Mouse (Mus musculus) liver, postnatal 0 days (tissue): Measurements from ENCODE around the gene Upf3a. TPM values are rescaled to one million over a fixed set of nuclear protein-coding genes. Genes with fewer than 3 reads are reported as not detected.

Experiments
- ATAC-seq: fragments of 200-750 bp; cut with Nextera tagmentation; 2 replicates; pipeline ENCODE4 v1.8.0; 2017; ENCODE audit warnings: mild to moderate bottlenecking, moderate library complexity
- DNase-seq: peaks from one replicate; pipeline ENCODE4 v3.0.0-alpha.2; 2016
- H3K27ac ChIP-seq: fragments of 300-500 bp; sonication (generic); 2 replicates; pipeline ENCODE4 v1.5.1; 2014; ENCODE audit warnings: antibody characterized with exemption, moderate library complexity, mild to moderate bottlenecking, low read depth
- H3K27me3 ChIP-seq: fragments of 300-500 bp; sonication (generic); 2 replicates; pipeline ENCODE4 v1.6.1; 2014; ENCODE audit warnings: low read length, control low read depth, mixed read lengths; ENCODE audit not compliant: insufficient read depth
- H3K36me3 ChIP-seq: fragments of 300-500 bp; sonication (generic); replicated peaks from 2 replicates; pipeline ENCODE4 v1.6.1; 2014; ENCODE audit warnings: mild to moderate bottlenecking, control low read depth, low read length, moderate library complexity, mixed read lengths; ENCODE audit not compliant: insufficient read depth
- H3K4me1 ChIP-seq: fragments of 300-500 bp; sonication (generic); 2 replicates; pipeline ENCODE4 v1.6.1; 2014; ENCODE audit warnings: antibody characterized with exemption, mild to moderate bottlenecking, control low read depth; ENCODE audit not compliant: insufficient read depth
- H3K4me2 ChIP-seq: fragments of 300-500 bp; sonication (generic); 2 replicates; pipeline ENCODE4 v1.6.1; 2014; ENCODE audit warnings: low read depth, mild to moderate bottlenecking, low read length, moderate library complexity, mixed read lengths
- H3K4me3 ChIP-seq: fragments of 300-500 bp; sonication (generic); 2 replicates; pipeline ENCODE4 v1.5.1; 2014; ENCODE audit warnings: low read depth, low read length
- H3K9ac ChIP-seq: fragments of 300-500 bp; sonication (generic); replicated peaks from 2 replicates; pipeline ENCODE4 v1.6.1; 2014; ENCODE audit warnings: mild to moderate bottlenecking, moderate library complexity
- H3K9me3 ChIP-seq: fragments of 300-500 bp; sonication (generic); 2 replicates; pipeline ENCODE4 v1.6.1; 2016; ENCODE audit warnings: mild to moderate bottlenecking, control low read depth, low read length, mixed read lengths
- CTCF ChIP-seq: sonication (generic); IDR thresholded peaks from 2 replicates; pipeline ENCODE4 v1.5.1; 2016; ENCODE audit warnings: antibody characterized with exemption, low read depth
- EP300 ChIP-seq: IDR thresholded peaks from 2 replicates; pipeline ENCODE4 v1.6.1; 2016; ENCODE audit warnings: antibody characterized with exemption, low read depth, mild to moderate bottlenecking
- WGBS: fragments of 180-500 bp; shearing (Covaris S2); extraction: QIAGEN DNeasy Blood & Tissue Kit; methylation state at CpG from one replicate; pipeline ENCODE4 v1.1.7; 2014; ENCODE audit not compliant: insufficient replicate concordance; 5-methylcytosine and 5-hydroxymethylcytosine counted together
- polyA plus RNA-seq: library from polyadenylated mRNA; unstranded; fragments of >200 nt; fragmentation: Nextera tagmentation; extraction: Ambion mirVana; gene quantifications from 2 replicates; pipeline ENCODE4 v1.2.1, GENCODE M21; 2015

Gene Upf3a
- polyA plus RNA-seq, 1 experiment from 2014 or later, result 15.1 TPM

DNA sequence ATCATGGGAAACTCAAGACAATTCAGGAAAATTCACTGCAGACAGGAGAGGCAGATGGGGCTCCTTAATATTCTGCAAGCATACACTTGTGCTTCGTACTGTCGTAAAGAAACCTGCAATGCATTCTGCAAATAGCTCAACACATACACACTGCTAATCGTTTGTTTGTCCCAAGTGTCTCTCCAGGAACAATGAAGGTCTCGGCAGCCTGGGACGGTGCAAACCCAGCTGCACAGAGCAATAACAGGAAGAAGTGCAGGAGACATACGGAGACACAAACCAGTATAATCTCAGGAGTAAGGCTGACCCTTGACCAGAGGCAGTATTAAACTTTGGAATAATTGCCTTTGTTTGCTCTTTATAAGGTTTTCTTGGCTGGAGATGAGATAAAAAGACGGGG is 28.9 kb upstream of the Upf3a start:
- no peaks in the 10 kb centered on the region for H3K9me3 ChIP-seq
- WGBS, result 74% methylated on average over 7 of the region's 7 CpGs
- no peak for TF ChIP-seq EP300
- no peak for TF ChIP-seq CTCF
- no peak overlapping the region for H3K9ac ChIP-seq
- H3K36me3 ChIP-seq, result peaks cover 7% of the 10 kb centered on the region
- H3K4me3 ChIP-seq, result no peak overlapping the region
- ATAC-seq (no peak), DNase-seq (no peak)
- no peaks in the 10 kb centered on the region for H3K27me3 ChIP-seq
- no peak overlapping the region for H3K4me2 ChIP-seq
- peaks cover 18% of the 10 kb centered on the region for H3K4me1 ChIP-seq
- no peak overlapping the region for H3K27ac ChIP-seq

DNA sequence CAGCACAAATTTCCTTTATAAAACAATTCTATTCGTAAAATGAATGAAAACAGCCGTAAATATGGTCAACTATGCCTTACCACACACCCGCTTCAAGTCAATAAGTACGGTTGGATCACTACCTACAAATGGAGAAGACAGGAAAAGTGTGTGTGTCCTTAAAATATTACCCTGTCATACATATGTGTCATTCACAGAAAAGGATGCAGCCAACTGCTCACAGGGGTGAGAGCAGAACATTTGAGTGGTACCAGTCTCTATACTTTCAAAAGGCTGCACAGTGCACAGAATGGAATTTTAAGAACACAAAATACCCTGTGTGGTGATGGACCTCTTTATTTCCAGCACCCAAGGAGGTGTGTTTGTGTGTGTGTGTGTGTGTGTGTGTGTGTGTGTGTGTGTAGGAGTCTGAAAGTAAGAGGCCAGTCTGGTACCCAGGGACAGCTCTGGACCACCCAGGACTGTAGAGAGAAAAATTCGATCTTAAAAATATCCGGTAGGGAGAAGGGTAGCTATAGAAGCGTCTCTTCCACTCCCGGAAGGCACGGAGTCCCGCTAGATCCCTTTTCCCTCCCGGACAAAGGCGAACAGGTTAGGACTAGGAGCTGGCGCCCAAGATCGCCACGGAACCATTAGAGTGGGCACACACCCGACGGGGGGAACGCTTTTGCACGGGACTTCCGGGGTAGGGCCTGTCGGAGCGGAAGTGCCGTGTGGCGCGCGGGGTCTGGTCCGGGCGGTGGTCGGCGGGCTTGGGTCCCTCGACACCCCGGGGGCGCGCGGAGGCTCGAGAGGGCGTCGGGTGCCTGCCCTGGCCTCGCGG is 28.2 kb upstream of the Upf3a start, which contains the start of gene Cdc16:
Cdc16 (plus strand) TSS at position 695 of the 823 bp plus-strand sequence.
- WGBS, result 11% methylated on average over 29 of the region's 40 CpGs
- TF ChIP-seq EP300 (no peak), CTCF (no peak)
- peaks cover 13% of the 10 kb centered on the region for H3K36me3 ChIP-seq
- H3K4me1 ChIP-seq, result peaks cover 18% of the 10 kb centered on the region
- H3K27ac ChIP-seq, result peak within 1 kb of the TSS; percentile 95
- H3K4me2 ChIP-seq, result peak within 1 kb of the TSS; percentile 85
- DNase-seq, result peak; percentile 92
- H3K27me3 ChIP-seq, result no peaks in the 10 kb centered on the region
- peak; percentile 96 for ATAC-seq
- H3K9ac ChIP-seq, result peak within 1 kb of the TSS; percentile 98
- H3K4me3 ChIP-seq, result peak within 1 kb of the TSS; percentile 100
- no peaks in the 10 kb centered on the region for H3K9me3 ChIP-seq

DNA sequence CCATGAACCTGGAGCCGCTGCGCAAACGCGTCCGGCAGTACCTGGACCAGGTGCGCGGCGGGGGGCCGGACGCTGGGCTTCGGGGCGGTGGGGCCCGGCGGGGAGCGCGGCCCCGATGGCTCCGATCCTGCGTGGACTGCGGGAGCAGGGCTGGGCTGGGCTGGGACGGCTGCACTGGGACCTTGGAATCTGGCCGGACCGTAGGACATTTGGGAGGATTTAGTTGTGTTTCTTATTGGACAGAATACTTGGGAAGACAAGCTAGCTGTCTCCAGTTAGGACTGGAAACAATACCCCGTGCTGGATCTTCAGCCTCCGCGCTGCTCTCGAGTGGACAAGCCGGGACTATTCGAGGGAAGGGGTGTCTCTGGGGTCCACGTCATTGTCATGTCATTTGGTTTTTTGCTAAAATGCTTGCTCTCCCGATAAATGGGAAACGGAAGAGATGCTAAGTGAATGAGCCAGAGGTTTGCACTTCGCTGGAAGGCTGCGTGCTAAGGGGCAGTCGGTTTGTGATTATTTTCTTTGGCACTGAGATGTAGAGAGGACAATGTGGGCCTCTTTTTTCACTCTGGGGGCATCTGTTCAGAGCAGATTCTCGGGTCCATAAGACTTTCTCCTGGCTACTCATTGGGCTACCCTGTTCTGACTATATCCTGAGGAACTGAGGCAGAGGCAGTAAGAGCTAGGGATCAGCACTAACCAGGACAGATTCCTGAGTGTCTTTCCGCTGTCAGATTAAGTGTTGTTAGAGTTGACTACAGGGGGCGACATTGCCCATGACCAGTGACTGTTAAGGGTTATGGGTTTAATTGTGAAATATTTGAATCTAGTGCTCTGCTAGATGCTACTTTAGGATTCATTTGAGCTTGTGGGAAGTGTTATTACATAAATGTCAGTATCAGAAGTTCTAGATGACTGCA is 27.3 kb upstream of the Upf3a start:
- H3K4me1 ChIP-seq, result peaks cover 18% of the 10 kb centered on the region
- 1% methylated on average over 35 of the region's 38 CpGs for WGBS
- ATAC-seq, result peak; percentile 72

DNA sequence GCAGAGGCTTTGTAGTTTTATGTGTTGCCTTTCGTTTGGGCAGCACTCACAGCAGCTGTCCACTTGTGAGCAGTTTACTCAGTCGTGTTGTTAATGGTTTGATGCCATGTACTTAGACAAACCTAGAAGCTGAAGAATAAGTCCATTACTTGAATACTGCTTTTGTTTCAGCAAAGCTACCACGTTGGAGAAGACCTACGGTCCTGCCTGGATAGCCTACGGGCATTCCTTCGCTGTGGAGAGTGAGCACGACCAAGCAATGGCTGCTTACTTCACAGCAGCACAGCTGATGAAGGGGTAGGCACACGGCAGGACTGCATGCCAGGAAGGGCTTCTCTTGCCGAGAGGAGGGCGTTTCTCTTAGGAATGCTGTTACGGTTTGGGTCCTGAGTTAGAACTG is 16.2 kb upstream of the Upf3a start:
- peaks cover 84% of the 10 kb centered on the region for H3K36me3 ChIP-seq
- no peak for ATAC-seq
- WGBS, result 84% methylated on average over 11 of the region's 11 CpGs

More for the DNA sequence above, 27.3 kb upstream of the Upf3a start:
- no peaks in the 10 kb centered on the region for H3K27me3 ChIP-seq
- DNase-seq, result peak; percentile 67
- peak overlapping the region; percentile 100 for H3K4me3 ChIP-seq
- H3K36me3 ChIP-seq, result peaks cover 22% of the 10 kb centered on the region
- H3K9me3 ChIP-seq, result no peaks in the 10 kb centered on the region
- H3K4me2 ChIP-seq, result peak overlapping the region; percentile 85
- no peak for TF ChIP-seq EP300
- TF ChIP-seq CTCF, result peak; percentile 85
- H3K9ac ChIP-seq, result peak overlapping the region; percentile 98
- peak overlapping the region; percentile 95 for H3K27ac ChIP-seq

DNA sequence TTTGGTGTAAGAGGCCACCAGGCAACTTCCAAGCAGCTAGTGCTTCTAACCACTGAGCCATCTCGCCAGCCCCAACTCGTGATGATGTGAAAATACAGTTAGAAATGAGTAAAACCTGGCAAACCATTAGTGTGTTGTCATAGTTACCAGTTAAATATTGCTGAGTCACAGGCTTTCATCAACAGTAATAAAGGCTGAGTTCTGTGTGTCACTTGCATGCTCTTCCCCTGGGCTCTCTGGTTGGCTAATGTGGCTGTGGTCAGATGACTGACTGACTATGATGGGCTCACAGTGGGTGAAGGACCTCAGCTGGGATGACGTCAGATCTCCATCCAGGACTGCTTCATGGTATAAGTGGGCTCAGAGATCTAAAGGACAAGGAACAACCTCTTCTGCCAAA is 4.9 kb upstream of the Upf3a start:
- TF ChIP-seq EP300 (no peak), CTCF (no peak)

More for the DNA sequence above, 16.2 kb upstream of the Upf3a start:
- Histone ChIP-seq H3K4me3 (no peak overlapping the region), H3K27me3 (no peaks in the 10 kb centered on the region), H3K9ac (no peak overlapping the region), H3K4me1 (no peaks in the 10 kb centered on the region), H3K4me2 (no peak overlapping the region), H3K9me3 (no peaks in the 10 kb centered on the region), H3K27ac (no peak overlapping the region)
- DNase-seq, result no peak
- TF ChIP-seq EP300, result no peak
- no peak for TF ChIP-seq CTCF

DNA sequence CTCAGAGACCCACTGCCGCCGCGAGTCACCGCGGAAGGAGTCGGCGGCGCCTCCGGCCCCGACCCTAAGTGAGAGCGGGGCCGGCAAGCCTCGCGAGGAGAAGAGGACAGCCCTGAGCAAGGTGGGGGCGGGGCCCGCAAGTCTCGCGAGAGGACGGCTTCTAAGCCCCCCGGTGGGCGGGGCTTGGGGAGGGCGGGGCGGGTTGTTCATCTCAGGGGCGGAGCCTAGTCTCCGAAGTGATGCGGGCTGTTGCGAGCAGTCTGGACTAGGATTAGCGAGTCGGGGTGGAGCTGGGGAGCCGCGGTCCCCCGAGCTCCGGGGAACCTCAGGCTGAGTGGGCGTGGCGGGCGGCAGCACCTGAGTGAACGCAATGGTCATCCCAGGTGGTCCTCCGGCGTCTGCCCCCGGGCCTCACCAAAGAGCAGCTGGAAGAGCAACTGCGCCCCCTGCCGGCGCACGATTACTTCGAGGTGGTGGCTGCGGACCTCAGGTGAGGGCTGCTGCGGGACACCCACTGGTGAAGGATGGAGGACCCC is 417 bp downstream of the Upf3a start:
- peak overlapping the region; percentile 85 for H3K9ac ChIP-seq
- 1% methylated on average over 45 of the region's 47 CpGs for WGBS
- peaks cover 30% of the 10 kb centered on the region for H3K36me3 ChIP-seq
- TF ChIP-seq CTCF (peak; percentile 95), EP300 (peak; percentile 71; the same call in 1 of the 2 replicates)
- H3K27me3 ChIP-seq, result no peaks in the 10 kb centered on the region
- peak overlapping the region; percentile 97 for H3K27ac ChIP-seq
- ATAC-seq (peak; percentile 95), DNase-seq (peak; percentile 99)
- H3K4me3 ChIP-seq, result peak overlapping the region; percentile 73
- H3K9me3 ChIP-seq, result no peaks in the 10 kb centered on the region
- H3K4me1 ChIP-seq, result peaks cover 11% of the 10 kb centered on the region
- peak overlapping the region; percentile 79 for H3K4me2 ChIP-seq

More for the DNA sequence above, 4.9 kb upstream of the Upf3a start:
- no peaks in the 10 kb centered on the region for H3K9me3 ChIP-seq
- no peak for ATAC-seq
- peaks cover 50% of the 10 kb centered on the region for H3K36me3 ChIP-seq
- H3K4me3 ChIP-seq, result no peak overlapping the region
- no peaks in the 10 kb centered on the region for H3K27me3 ChIP-seq
- H3K9ac ChIP-seq, result no peak overlapping the region
- no peak for DNase-seq
- WGBS, result 65% methylated on average over 3 of the region's 3 CpGs
- H3K4me1 ChIP-seq, result peaks cover 6% of the 10 kb centered on the region
- H3K4me2 ChIP-seq, result no peak overlapping the region
- no peak overlapping the region for H3K27ac ChIP-seq
